In the genomic region with DNA sequence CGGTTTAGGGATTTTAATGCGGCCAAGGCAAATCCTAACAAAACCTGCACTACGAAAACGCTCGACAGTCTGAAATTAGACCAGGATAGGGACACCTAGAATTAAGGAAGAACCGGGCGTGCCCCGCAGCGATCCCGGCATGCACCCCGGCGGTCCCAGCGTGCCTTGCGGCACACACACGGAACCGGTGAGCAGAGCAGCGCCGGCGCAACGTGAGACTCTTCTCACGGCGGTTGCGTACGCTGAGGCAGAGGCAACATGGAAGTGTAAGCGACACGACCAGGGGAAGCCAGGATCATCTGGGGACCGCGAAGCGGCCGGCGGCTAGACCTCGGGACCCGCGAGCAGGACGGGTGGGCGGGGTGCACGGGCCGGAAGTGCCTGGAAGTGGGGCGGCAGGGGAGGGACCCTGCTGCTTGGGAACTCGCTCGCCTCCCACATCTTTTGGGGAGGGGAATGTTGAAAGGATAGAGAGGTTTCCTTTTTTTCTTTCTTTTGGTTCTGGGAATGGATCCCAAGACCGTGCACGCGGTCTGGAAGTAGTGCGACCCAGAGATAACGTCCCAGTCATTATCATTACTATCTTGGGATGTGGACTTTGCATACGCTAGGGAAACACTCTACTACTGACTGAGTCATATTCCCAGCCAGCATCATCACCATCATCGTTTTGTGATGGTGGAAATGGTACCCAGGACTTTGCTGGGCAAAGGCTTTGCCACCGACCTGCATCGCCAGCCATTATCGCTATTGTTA, we compare ENCODE assay signal across 8 mouse cellular contexts. TPM values are rescaled to one million over a fixed set of nuclear protein-coding genes. Genes with fewer than 3 reads are reported as not detected.
DNase-seq lines count a peak whose midpoint lies in the region; ATAC-seq lines count a peak whose summit lies in the region.

A gene (minus strand): TSS at position 106 of the 756 bp plus-strand sequence.
A gene (plus strand): TSS at position 149 of the 756 bp plus-strand sequence.

- peaks cover 12% of the 10 kb centered on the region for H3K4me1 ChIP-seq in hindbrain, embryonic 15.5 days (replicated peaks)

- H3K4me3 ChIP-seq in hindbrain, embryonic 15.5 days = peak within 1 kb of the TSS; percentile 71

- peak within 1 kb of the TSS; percentile 68 for H3K9ac ChIP-seq in hindbrain, embryonic 15.5 days

- ATAC-seq in hindbrain, embryonic 15.5 days (ENCODE audit: low FRiP score, low read depth) = peak; percentile 88

- no peaks in the 10 kb centered on the region for H3K36me3 ChIP-seq in hindbrain, embryonic 15.5 days

- DNase-seq in ZHBTc4 (ENCODE audit: low read depth, low spot score) = peak; percentile 89
- DNase-seq in cerebellum, postnatal 4 days (ENCODE audit: low spot score in 2 of 2) = peak; percentile 52 to 78
- peak; percentile 82 for DNase-seq in gastrocnemius, adult 18-20 months (ENCODE audit: low spot score)
- DNase-seq in left cerebral cortex, adult 11 months (ENCODE audit: low spot score) = peak; percentile 55
- DNase-seq in lung, postnatal 36 days = peak; percentile 92
- peak; percentile 86 for DNase-seq in retina, postnatal 1 day
- DNase-seq in thymus, postnatal 4 days = peak; percentile 89

- 1% methylated on average over 51 of the region's 51 CpGs for WGBS in hindbrain, embryonic 15.5 days

- H3K27ac ChIP-seq in hindbrain, embryonic 15.5 days (replicated peaks) = peak within 1 kb of the TSS; percentile 94

- peak within 1 kb of the TSS; percentile 59 for H3K4me2 ChIP-seq in hindbrain, embryonic 15.5 days

- no peaks in the 10 kb centered on the region for H3K27me3 ChIP-seq in hindbrain, embryonic 15.5 days

- H3K9me3 ChIP-seq in hindbrain, embryonic 15.5 days = no peaks in the 10 kb centered on the region

RNA-seq across cellular contexts. Expression of the first gene that starts in this region (rescaled TPM):
- 10 to 100 TPM in 1 of 2 experiments, 1 to 10 TPM in 1; 8.8 to 12.4 TPM for total RNA-seq in gastrocnemius, adult 18-20 months (2021)
- polyA plus RNA-seq in hindbrain, embryonic 15.5 days (2015; fragmentation: Nextera tagmentation; extraction: Ambion mirVana) = 37.4 and 39.5 TPM in 2 replicates

RNA-seq across cellular contexts. Expression of the second gene that starts in this region (rescaled TPM):
- total RNA-seq in gastrocnemius, adult 18-20 months (2021) = 10 to 100 TPM; 19.3 to 20.3 TPM
- 82.2 and 83.2 TPM in 2 replicates for polyA plus RNA-seq in hindbrain, embryonic 15.5 days (2015; fragmentation: Nextera tagmentation; extraction: Ambion mirVana)

Comparison
In these comparisons a context has a peak if more than half of its experiments do, and no peak if none do; other contexts are left out.
1. Peak in every context shown above with its lines: DNase-seq, ATAC-seq, H3K4me3 ChIP-seq and H3K27ac ChIP-seq.